Mouse (Mus musculus): Measurements from ENCODE around the gene Higd1b.

- TF ChIP-seq CTCF (IDR thresholded peaks at IDR 0.05; ENCODE audit: low read depth, low read length) (no peak), POLR2A (IDR thresholded peaks at IDR 0.05; ENCODE audit: extremely low read depth, insufficient read depth, low read length) (no peak)
These were observed 1.7 kb downstream of the Higd1b start for GRCm38 (mm10) chr11:102837385-102837784.

Measured in liver, adult 2 months (tissue).